In the genomic region with DNA sequence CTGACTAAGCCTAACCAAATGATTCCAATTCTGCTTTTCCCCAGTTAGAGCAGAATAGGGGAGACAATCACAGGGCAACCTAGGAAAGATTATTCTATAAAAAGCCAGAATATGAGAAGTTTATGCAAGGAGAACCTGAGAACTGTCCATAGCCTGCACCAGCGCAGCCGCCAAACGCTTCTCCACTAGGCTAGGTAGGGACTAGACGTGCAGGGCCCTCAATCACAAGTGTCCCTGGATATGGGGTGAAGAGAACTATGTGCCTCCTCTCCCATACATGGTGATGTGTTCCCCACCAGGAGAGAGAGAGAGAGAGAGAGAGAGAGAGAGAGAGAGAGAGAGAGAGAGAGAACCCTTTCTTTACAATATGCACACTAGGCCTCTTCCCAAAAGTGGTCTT, we compare ENCODE assay signal across 16 mouse cellular contexts. TPM values are rescaled to one million over a fixed set of nuclear protein-coding genes. Genes with fewer than 3 reads are reported as not detected.
DNase-seq lines count a peak whose midpoint lies in the region; ATAC-seq and TF ChIP-seq lines count a peak whose summit lies in the region.
"Had no signal": no experiment of that assay in that cellular context is flagged by ENCODE, and none has a peak within 500 bp of the region (broad histone marks: within the 10 kb centered on the region; RNA-seq: fewer than 3 reads in every experiment).

No protein-coding gene starts in this region.

- H3K27me3 ChIP-seq in hindbrain, embryonic 14.5 days (ENCODE audit: control insufficient read depth, insufficient read depth, low read length) = 0 out of 2 replicates have a peak, but pooled peaks cover 3% of the 10 kb centered on the region
- peaks cover 38% of the 10 kb centered on the region for H3K27me3 ChIP-seq in hindbrain, embryonic 10.5 days (ENCODE audit: insufficient read depth, poor library complexity, severe bottlenecking)
- no peaks in the 10 kb centered on the region for H3K27me3 ChIP-seq in hindbrain, postnatal 0 days (ENCODE audit: insufficient read depth, low read length)
- H3K27me3 ChIP-seq: CH12.LX had no signal

- no peak for TF ChIP-seq CTCF in gastrocnemius, adult 2 months (IDR thresholded peaks at IDR 0.05)
- no peak for TF ChIP-seq CTCF in hindbrain, postnatal 0 days (IDR thresholded peaks at IDR 0.05; ENCODE audit: low read depth)

- no peaks in the 10 kb centered on the region for H3K9me3 ChIP-seq in hindbrain, embryonic 14.5 days (ENCODE audit: control insufficient read depth, low read length)
- H3K9me3 ChIP-seq in hindbrain, embryonic 10.5 days = no peaks in the 10 kb centered on the region
- no peaks in the 10 kb centered on the region for H3K9me3 ChIP-seq in hindbrain, postnatal 0 days (ENCODE audit: low read length)
- H3K9me3 ChIP-seq: embryonic facial prominence, embryonic 15.5 days; limb, embryonic 10.5 days; liver, embryonic 15.5 days; midbrain, embryonic 12.5 days had no signal

- H3K9ac ChIP-seq in hindbrain, embryonic 14.5 days = no peak overlapping the region
- H3K9ac ChIP-seq in hindbrain, postnatal 0 days (replicated peaks; ENCODE audit: low read length) = peak overlapping the region; percentile 74; the same call in 1 of the 2 replicates
- H3K9ac ChIP-seq: embryonic facial prominence, embryonic 15.5 days; liver, embryonic 15.5 days; midbrain, embryonic 12.5 days had no signal

- no peaks in the 10 kb centered on the region for H3K36me3 ChIP-seq in hindbrain, embryonic 14.5 days (replicated peaks; ENCODE audit: control insufficient read depth, insufficient read depth)
- no peaks in the 10 kb centered on the region for H3K36me3 ChIP-seq in hindbrain, embryonic 10.5 days
- no peaks in the 10 kb centered on the region for H3K36me3 ChIP-seq in hindbrain, postnatal 0 days (ENCODE audit: insufficient read depth, low read length)
- H3K36me3 ChIP-seq: embryonic facial prominence, embryonic 15.5 days; limb, embryonic 10.5 days; liver, embryonic 15.5 days; midbrain, embryonic 12.5 days had no signal

- intact Hi-C loops in gastrocnemius, adult 2 months (cut with DNase I) = no loop called here
- intact Hi-C loops in gastrocnemius, postnatal 36 days (cut with DNase I) = no loop called here

- H3K4me3 ChIP-seq in gastrocnemius, adult 2 months = peak overlapping the region; percentile 76
- peak overlapping the region; percentile 50 for H3K4me3 ChIP-seq in hindbrain, embryonic 14.5 days (replicated peaks; ENCODE audit: low read length)
- no peak overlapping the region for H3K4me3 ChIP-seq in hindbrain, embryonic 10.5 days
- H3K4me3 ChIP-seq in hindbrain, postnatal 0 days (ENCODE audit: low read length) = peak overlapping the region; percentile 73
- H3K4me3 ChIP-seq: liver, embryonic 15.5 days had no signal

- H3K27ac ChIP-seq in gastrocnemius, adult 2 months = no peak overlapping the region
- no peak overlapping the region for H3K27ac ChIP-seq in hindbrain, embryonic 14.5 days
- no peak overlapping the region for H3K27ac ChIP-seq in hindbrain, embryonic 10.5 days
- H3K27ac ChIP-seq in hindbrain, postnatal 0 days = peak overlapping the region; percentile 90; the same call in 1 of the 2 replicates
- H3K27ac ChIP-seq: embryonic facial prominence, embryonic 15.5 days; limb, embryonic 10.5 days; liver, embryonic 15.5 days; midbrain, embryonic 12.5 days had no signal

- 93% methylated on average over 4 of the region's 4 CpGs for WGBS in hindbrain, embryonic 14.5 days
- WGBS in hindbrain, embryonic 10.5 days = 91% methylated on average over 4 of the region's 4 CpGs
- 89% methylated on average over 4 of the region's 4 CpGs for WGBS in hindbrain, postnatal 0 days

- peak overlapping the region; percentile 64 for H3K4me2 ChIP-seq in hindbrain, embryonic 14.5 days (replicated peaks)
- H3K4me2 ChIP-seq in hindbrain, postnatal 0 days (ENCODE audit: low read depth, low read length) = peak overlapping the region; percentile 88
- H3K4me2 ChIP-seq: liver, embryonic 15.5 days had no signal

- DNase-seq in gastrocnemius, adult 2 months = no peak
- no peak for DNase-seq in gastrocnemius, postnatal 36 days
- no peak for DNase-seq in hindbrain, embryonic 14.5 days (ENCODE audit: low spot score)
- DNase-seq in hindbrain, embryonic 10.5 days (ENCODE audit: low spot score) = no peak
- DNase-seq in cerebellum, postnatal 36 days = peak; percentile 27 to 42
- no peak for DNase-seq in hindbrain, postnatal 0 days (ENCODE audit: low spot score)
- DNase-seq in spleen, postnatal 36 days (ENCODE audit: low spot score in 2 of 2) = no peak
- DNase-seq: gastrocnemius, postnatal 14 days; kidney, postnatal 25 days; thymus, postnatal 14 days had no signal

- ATAC-seq in hindbrain, embryonic 14.5 days (ENCODE audit: low FRiP score) = no peak
- ATAC-seq in hindbrain, postnatal 0 days = no peak

- no peaks in the 10 kb centered on the region for H3K4me1 ChIP-seq in hindbrain, embryonic 14.5 days (replicated peaks; ENCODE audit: control insufficient read depth, insufficient read depth, low read length)
- H3K4me1 ChIP-seq in hindbrain, embryonic 10.5 days (replicated peaks) = peaks cover 21% of the 10 kb centered on the region; the same call in 1 of the 2 replicates
- no peaks in the 10 kb centered on the region; the same call in 1 of the 2 replicates for H3K4me1 ChIP-seq in hindbrain, postnatal 0 days (ENCODE audit: insufficient read depth, low read length)
- H3K4me1 ChIP-seq: liver, embryonic 15.5 days had no signal

RNA-seq across cellular contexts. Expression of gene Lrrc3b, which starts 2.2 kb away (rescaled TPM):
- total RNA-seq in gastrocnemius, adult 2 months (2021) = 1 to 10 TPM; 1.9 to 3.3 TPM
- 1 to 10 TPM; 1.8 to 2.0 TPM for total RNA-seq in gastrocnemius, postnatal 36 days (2021)
- 20.9 and 26.9 TPM in 2 replicates for polyA plus RNA-seq in hindbrain, embryonic 14.5 days (2014; fragmentation: Nextera tagmentation; extraction: Ambion mirVana)
- 1.5 TPM in 2 replicates for polyA plus RNA-seq in hindbrain, embryonic 10.5 days (2016; fragmentation: Nextera tagmentation; extraction: Ambion mirVana)
- total RNA-seq in hindbrain, postnatal 0 days (2014; rRNA removed) = 42.7 and 51.5 TPM in 2 replicates
- 33.5 and 36.4 TPM in 2 replicates for polyA plus RNA-seq in hindbrain, postnatal 0 days (2015; fragmentation: Nextera tagmentation; extraction: Ambion mirVana)
- total RNA-seq: CH12.LX; neutrophil, adult 5-6 weeks had no signal

Comparison
In these comparisons a context has a peak if more than half of its experiments do, and no peak if none do; other contexts are left out.
1. DNase-seq: peak in cerebellum, postnatal 36 days (2 of 2); none in gastrocnemius, adult 2 months (single experiment), gastrocnemius, postnatal 36 days (0 of 2), hindbrain, embryonic 14.5 days (single experiment), hindbrain, embryonic 10.5 days (single experiment), hindbrain, postnatal 0 days (single experiment) and spleen, postnatal 36 days (0 of 2).
2. RNA of gene Lrrc3b, which starts 2.2 kb away (total RNA-seq): 42.7 to 51.5 TPM in hindbrain, postnatal 0 days; 1.9 to 3.3 TPM in gastrocnemius, adult 2 months and 1.8 to 2.0 TPM in gastrocnemius, postnatal 36 days; every median in the first group is over 10 times any median in the second.